Mouse (Mus musculus): Measurements from ENCODE around the gene Gm9112.
"Not testable (repeated sequence)": the region's sequence is repeated elsewhere in the genome, so short reads cannot be mapped to it uniquely, and the experiment has no call there.

- not testable (repeated sequence) for TF ChIP-seq EP300 (IDR thresholded peaks at IDR 0.05; ENCODE audit: low read depth)
- TF ChIP-seq CTCF (IDR thresholded peaks at IDR 0.05; ENCODE audit: low read depth) = peak; percentile 62
Observed at GRCm38 (mm10) chrX:102689252-102689651, 18.2 kb downstream of the Gm9112 start.
